Mouse (Mus musculus) heart, adult 2 months (tissue): ENCODE measurements at regions not wholly inside any gene's neighbourhood (a gene's known extent, or its start where the extent isn't known, plus 50 kb on each side); places are given as distances from the start of the nearest gene placed in this dataset.
"Not testable (repeated sequence)": the region's sequence is repeated elsewhere in the genome, so short reads cannot be mapped to it uniquely, and the experiment has no call there.

Experiments used
- CTCF ChIP-seq: fragments of 200-600 bp; IDR thresholded peaks from 2 replicates; pipeline ENCODE4 v1.8.1; 2022; ENCODE audit warnings: antibody characterized with exemption, mild to moderate bottlenecking, moderate library complexity
- POLR2A ChIP-seq: fragments of 200-500 bp; IDR thresholded peaks from 2 replicates; pipeline ENCODE4 v1.6.1; 2011; ENCODE audit warnings: mild to moderate bottlenecking, low read depth, low read length, control low read depth; ENCODE audit not compliant: insufficient read depth

DNA sequence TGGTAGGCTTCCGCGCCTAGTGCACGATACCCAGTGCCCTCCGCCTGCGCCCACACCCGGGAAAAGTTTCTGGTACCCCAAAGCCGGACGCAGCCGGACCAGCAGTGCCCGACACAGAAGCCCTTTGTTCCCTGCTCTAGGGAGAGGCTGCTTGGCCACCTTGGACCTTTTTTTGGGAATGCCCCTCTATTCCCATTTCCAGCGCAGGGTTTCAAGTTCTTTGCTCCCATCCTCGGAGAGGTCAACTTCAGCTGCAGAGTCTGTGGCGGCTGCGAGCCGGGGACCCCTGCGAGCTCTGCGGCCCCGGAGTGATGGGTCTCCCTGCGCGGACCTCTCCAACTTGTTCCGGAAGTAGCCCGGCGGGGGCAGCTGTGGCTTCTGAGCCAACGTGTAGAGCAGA lies 96.3 kb downstream of the 5730507C01Rik start:
- not testable (repeated sequence) for TF ChIP-seq POLR2A, CTCF
